Mouse (Mus musculus) heart, postnatal 0 days (tissue): ENCODE measurements at regions not wholly inside any gene's neighbourhood (a gene's known extent, or its start where the extent isn't known, plus 50 kb on each side); places are given as distances from the start of the nearest gene placed in this dataset.

Source experiments
- CTCF ChIP-seq: IDR thresholded peaks from 2 replicates; pipeline ENCODE4 v1.5.1; 2016; ENCODE audit warnings: antibody characterized with exemption, control low read depth, low read depth
- EP300 ChIP-seq: IDR thresholded peaks from 2 replicates; pipeline ENCODE4 v1.6.1; 2016; ENCODE audit warnings: antibody characterized with exemption, low read depth

DNA sequence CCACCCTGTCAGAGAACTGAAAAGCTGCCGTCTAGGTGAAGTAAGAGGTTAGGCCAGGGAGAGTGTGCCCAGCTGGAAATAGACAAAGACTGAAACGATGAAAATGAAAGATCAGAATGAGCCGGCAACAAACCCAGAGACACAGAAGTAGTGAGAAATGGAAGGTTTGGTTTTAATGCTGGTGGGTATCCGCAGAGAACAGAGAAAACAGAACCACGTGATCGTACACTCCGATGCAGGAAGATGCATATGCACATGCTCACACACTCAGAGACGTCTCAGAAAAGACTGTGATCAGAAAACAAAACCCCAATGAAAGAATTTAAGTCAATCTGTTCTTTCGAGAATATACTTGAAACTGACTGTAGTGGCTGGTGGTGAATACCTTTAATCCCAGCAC is 241.0 kb upstream of the Jmjd1c start:
- TF ChIP-seq CTCF (no peak), EP300 (no peak)
